Mouse (Mus musculus): Measurements from ENCODE around the gene Arfip1. TPM values are rescaled to one million over a fixed set of nuclear protein-coding genes. Genes with fewer than 3 reads are reported as not detected.

Arfip1 gene
- polyA plus RNA-seq, 1 experiment: 14.3 TPM

DNA sequence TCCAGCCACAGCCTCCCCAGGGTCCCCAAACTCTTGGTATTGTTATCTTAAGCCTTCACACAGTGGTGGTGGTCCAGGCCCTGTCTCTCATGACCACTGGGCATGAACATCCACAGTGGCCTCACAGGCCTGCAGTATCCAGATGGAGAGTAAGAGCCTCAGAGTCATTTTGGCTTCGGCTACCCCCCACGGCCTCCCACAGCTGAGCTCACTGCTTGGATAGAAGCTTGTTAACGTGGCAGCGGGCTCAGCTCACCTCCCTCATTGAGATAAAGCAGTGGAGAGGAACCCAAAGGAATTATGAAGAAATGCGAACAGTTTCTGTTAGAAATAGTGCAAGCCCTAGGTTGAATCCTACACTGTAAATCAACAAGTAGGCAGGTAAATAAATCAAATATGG, 134.6 kb downstream of the Arfip1 start:
- Histone ChIP-seq H3K27me3 (replicated peaks; ENCODE audit: control insufficient read depth, insufficient read depth, low read length) (no peaks in the 10 kb centered on the region), H3K4me3 (ENCODE audit: insufficient read depth, low read depth, low read length) (no peak overlapping the region), H3K27ac (ENCODE audit: insufficient read depth, low read depth, low read length) (no peak overlapping the region), H3K4me1 (ENCODE audit: control insufficient read depth, insufficient read depth, low read length) (no peaks in the 10 kb centered on the region), H3K36me3 (ENCODE audit: control insufficient read depth, insufficient read depth, low read length) (no peaks in the 10 kb centered on the region)
- TF ChIP-seq POLR2A (IDR thresholded peaks at IDR 0.05; ENCODE audit: low read depth, low read length) (no peak), CTCF (conservative IDR thresholded peaks at IDR 0.05; ENCODE audit: insufficient read depth, insufficient read length, low read depth, low read length) (no peak)
- WGBS: 92% methylated on average over 5 of the region's 5 CpGs
- no peak for DNase-seq

Other genes starting within 250 kb of the Arfip1 start
- 0.58 and 0.80 TPM in 2 replicates for gene Fhdc1, start 102.2 kb downstream of the Arfip1 start, polyA plus RNA-seq (2012; rRNA removed)
- gene Tigd4, start 10.9 kb upstream of the Arfip1 start, polyA plus RNA-seq (2012; rRNA removed): not detected in 2 replicates
- gene Tmem154, start 83.6 kb upstream of the Arfip1 start, polyA plus RNA-seq (2012; rRNA removed): 0.42 and 0.88 TPM in 2 replicates
- gene Fbxw7, start 232.6 kb upstream of the Arfip1 start, polyA plus RNA-seq (2012; rRNA removed): 3.3 and 4.1 TPM in 2 replicates